Mouse (Mus musculus) gonadal fat pad, adult 2 months (tissue): ENCODE data around the gene Dennd2c. TPM values are rescaled to one million over a fixed set of nuclear protein-coding genes. Genes with fewer than 3 reads are reported as not detected.

Experiments
- DNase-seq: peaks from one replicate; pipeline ENCODE4 v3.0.0-alpha.2; 2012; ENCODE audit warnings: low read depth
- polyA plus RNA-seq: library from polyadenylated mRNA; depleted of rRNA; stranded (reverse); fragments of >200 nt; gene quantifications from 2 replicates; pipeline ENCODE4 v1.2.3, GENCODE M21; 2012; rRNA removed

The Dennd2c gene
- polyA plus RNA-seq, result 0.77 and 0.89 TPM in 2 replicates

DNA sequence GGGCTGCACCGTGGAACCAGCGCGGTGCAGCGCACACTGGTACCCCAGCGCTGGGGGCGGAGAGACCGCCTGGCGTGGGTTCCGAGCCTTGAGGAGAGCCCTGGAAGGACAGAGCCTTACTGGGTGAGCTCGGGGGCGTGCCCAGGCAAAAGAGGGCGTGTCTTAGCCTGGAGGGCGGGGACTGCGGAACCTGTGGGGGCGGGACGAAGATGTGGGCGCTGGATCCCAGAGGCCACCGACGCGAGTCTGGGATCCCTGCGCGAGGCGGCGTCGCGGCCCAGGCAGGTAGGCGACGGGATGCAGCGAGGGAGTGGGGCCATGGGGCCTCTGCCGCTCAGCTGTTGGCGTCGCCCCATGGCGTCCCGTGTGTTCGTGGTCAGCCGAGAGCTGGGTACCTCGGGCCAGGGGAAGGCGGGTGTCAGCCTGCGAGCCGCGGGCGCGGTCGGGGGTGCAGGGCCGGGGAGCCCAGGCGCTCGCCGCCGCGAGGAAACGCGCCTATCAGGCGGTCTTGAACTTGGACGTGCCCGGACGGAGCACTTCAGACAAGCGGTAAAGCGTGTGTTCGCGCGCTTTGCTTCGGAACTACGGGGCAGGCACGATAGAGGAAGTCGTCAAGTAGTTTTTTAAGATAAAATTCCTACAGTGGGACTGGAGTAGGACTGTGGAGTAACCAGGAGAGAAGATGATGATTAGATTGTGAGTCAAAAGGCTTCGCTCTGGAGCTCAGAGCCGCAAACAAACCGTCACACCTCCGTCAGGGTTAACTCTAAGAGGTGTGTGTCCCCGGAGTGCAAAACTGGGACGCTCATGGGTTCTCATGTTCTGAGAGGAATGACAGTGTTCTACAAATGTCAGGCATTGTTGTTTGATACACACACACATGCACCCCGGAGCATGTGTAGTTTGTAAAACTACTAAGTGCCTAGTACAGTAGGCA, at the start of gene Dennd2c:
TSS of gene Dennd2c (plus strand) at position 151 of the 937 bp plus-strand sequence.
- DNase-seq, result peak; percentile 51

DNA sequence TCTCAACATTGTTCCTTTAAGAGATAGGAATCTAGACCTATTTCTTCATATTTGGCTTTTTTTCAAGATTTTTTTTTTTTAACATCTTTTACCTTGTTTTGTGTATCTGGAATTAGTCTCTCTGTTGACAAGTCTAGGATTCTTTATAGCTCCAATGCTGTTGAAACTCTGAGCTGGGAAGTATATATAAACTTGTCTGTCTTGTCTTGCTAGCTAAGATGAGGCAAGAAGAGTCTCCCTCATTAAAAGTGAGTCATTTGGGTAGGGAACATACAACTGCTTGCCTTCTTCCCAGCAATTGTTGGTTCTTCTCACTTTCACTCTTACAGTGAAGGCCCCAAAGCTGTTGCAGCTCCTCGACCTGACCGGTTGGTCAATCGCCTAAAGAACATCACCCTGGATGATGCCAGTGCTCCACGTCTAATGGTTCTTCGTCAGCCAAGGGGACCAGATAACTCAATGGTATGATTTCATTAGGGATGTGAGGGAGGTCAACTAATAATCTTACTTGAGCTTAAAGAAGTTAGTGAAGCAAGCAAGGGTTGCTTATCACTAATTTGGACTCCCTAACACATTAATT, 46.3 kb upstream of the Dennd2c start:
- peak; percentile 76 for DNase-seq

DNA sequence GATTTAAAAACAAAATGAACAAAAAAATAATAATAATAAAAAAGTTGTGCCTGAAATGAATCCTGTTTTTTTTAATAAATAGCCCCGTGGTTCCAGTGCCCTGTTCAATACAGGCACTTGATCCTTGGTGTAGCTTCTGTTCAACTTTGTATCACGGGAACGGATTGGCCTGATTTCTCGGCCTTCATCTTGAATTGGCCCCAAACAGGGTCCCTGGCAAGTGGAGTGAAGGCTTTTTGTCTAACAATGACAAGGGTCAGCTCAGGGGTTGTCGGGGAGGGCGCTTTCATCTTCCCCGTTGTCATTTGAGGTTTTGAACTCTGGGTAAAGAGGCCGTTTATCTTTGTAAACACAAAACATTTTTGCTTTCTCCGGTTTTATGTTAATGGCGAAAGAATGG, 44.7 kb upstream of the Dennd2c start:
- DNase-seq, result no peak

DNA sequence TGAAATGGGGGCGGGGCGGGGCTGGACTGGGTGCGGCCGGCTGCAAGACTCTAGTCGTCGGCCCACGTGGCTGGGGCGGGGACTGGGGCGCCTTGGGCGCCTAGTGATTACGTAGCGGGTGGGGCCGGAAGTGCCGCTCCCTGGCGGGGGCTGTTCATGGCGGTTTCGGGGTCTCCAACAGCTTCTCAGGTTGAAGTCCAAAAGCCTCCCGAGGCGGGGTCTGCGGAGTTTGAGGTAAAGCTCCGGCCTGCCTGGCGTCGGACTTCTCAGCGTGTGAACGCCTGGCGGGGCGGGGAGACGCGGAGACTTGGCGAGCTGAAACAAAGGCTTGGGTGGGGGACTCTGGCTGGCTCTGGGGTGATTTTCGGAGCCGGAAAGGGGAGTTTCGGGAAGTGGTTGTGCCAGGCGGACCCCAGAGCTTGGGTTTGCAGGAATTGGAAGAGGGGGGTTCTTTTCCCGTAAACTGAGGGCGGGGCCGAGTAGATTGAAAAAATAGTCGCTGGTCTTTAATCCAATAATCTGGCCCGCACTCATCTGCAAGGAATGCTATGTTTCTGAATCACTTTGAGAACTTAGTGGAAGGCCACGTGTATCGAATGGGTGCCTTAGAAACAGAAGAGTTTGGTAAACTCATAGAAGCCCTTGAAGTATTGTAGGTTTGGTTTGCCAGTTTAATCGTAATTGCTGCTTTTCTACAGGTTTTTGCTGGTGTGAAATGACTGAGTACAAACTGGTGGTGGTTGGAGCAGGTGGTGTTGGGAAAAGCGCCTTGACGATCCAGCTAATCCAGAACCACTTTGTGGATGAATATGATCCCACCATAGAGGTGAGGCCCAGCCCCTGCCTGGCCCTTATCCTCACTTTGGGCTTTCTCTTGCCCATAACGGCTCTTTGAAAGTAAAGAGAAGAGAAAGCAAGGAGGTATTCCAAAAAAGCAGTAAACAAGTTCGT, 43.9 kb upstream of the Dennd2c start, which contains the start of gene Nras:
TSS of gene Nras (plus strand) at position 79 of the 951 bp plus-strand sequence.
- DNase-seq, result no peak

DNA sequence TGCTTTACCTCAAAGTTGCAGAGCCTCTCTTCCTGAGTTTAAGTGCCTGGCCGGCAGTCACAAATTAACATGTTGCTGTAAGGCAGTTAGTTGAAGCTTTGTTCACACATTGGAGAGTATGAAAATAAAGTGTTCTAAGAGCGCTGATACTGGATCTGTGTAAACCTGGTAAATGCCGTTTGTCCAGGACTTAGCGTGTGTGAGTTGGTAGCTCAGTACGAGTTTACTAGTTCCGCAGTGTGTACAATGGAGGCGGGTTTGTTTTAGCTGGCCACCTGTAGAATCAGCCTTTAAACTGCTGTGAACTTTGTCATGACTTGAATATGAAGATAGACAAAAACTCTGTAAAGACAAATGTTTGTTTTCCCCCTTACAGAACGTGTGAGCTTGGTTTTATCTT, 35.5 kb upstream of the Dennd2c start:
- no peak for DNase-seq

DNA sequence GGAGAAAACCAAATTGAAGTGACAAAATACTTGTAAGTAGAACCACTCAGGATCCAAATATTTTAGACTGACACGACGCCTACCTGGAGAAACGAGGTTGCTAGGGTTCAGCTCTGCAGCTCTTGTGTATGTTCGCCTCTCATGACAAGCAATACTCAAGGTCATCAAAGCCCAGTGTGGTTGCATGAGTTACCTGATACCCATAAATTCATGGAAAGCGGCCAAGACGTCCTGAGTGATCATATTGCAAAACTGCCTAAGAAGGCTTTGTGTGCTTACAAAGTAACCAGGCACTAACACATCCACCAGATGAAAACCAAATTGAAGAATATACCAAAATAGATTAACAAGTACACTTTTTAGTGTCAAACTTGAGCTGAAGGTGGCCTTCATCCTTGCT, 33.4 kb upstream of the Dennd2c start:
- no peak for DNase-seq

DNA sequence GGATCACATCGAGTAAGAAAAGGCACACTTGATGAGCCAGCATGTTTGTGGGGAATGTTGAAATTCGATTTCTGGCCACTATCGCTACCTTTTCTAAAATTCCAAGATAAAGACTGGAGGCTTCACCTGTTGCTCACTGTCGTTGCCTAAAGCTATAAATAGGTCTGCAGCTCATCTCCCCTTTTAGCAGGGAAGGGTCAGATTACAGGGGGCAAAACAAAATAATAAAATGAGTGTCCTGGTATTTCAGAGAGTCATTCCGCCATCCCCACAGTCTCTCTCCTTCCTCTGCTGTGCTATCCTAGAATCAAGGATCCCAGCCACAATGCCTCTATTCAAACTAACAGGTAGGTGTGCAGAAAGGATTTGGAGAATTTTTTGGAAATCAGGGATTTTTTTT, 28.6 kb upstream of the Dennd2c start, which contains the start of gene Ampd1:
TSS of gene Ampd1 (plus strand) at position 244 of the 400 bp plus-strand sequence.
- no peak for DNase-seq

DNA sequence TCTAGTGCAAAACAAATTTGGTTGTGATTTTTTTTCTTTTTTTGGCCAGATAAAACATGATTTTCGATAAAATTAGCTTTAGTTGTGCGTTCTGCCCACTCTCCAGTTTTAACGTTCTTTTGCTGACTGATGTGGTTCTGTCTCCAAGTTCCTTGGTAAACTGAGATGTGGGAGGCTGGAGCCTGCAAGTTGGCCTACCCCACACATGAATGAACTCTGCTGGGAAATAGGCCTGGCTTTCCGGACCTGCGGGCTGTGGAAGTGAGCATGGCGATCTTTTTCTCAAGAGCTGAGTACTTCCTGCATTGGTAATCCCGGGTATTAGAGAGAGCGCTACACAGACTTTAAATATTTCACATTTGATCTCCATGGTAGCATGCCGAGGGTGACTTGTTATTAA, 26.5 kb upstream of the Dennd2c start:
- no peak for DNase-seq

DNA sequence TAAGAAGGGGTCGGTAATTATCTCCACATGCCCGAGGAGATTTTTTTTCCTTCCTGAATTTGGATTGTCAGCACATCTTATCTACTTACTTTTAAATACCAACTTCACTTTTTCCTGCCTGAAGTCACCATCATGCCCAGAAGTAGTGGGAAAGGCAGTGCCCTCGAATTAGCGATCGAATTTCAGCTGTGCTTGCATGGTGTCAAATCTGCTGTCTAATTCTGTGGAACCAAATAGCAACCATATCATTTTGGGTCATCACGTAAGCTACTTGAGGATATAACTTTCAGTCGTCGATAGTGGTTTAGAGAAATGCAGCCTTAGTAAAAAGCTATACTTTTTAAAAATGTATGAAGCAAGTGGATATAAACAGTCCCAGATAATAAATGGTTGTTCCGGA, 25.9 kb upstream of the Dennd2c start:
- no peak for DNase-seq

DNA sequence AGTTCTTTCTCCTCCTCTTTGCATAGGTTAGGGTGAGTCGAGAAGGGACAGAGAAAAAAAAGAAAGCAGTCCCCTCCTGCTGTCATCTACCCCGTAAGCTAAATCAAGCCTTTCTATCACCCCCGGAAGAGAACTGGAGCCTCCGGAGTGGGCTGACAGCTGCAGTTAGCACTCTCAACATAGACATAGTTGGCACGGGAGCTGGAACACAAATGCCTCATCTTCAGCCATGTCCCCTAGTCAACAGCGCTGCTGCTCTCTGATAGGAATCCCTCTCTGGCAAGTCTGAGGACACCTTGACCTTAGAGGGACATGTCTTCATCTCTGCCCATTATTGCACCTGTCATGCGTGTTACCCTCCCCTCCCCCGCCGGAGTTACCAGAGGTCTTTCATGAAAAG, 23.1 kb upstream of the Dennd2c start:
- no peak for DNase-seq

DNA sequence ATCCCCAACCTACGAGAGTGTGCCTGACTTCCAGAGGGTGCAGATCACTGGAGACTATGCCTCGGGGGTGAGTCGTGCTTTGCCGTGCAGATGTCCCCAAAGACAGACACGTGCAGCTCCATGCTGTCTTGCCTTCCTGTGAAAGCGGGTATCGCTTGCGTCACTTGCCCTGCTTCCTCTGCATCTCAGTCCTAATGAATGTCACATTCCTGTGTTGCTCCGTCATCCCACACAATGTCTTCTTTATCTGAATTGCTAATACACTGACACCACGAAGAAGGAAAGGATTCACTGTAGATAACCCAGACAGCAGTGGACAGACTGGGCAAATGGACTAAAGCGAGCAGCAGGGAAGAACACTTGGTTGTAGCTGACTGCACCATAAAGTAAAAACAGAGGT, 21.4 kb upstream of the Dennd2c start:
- no peak for DNase-seq

DNA sequence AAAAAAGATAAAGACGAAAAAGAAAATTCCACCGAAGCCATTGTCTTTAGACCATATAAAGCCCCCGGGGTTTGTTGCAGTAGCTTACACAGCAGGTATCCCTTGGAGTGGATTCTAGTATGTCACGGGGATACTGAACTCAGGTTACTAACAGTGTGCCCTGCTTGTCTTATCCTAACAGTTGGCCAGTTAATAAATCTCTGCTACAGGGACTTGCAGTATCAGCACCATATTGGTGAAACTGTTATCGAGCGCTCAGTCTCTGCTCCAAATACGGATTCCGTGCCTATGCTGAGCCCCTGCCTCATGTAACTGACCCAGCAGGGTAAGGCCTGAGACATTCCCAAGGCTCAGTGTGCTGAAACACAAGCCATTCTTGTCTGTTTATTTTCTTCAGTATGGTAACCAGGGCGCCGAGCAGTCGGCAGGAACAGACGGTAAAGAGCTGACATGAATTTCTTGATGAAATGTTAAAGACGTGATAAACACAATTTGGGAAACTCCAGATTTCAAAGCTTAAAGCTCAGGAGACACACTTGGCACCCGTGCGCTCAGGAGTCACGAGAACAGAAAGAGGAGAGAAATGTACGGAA, 20.4 kb upstream of the Dennd2c start:
- DNase-seq, result no peak

DNA sequence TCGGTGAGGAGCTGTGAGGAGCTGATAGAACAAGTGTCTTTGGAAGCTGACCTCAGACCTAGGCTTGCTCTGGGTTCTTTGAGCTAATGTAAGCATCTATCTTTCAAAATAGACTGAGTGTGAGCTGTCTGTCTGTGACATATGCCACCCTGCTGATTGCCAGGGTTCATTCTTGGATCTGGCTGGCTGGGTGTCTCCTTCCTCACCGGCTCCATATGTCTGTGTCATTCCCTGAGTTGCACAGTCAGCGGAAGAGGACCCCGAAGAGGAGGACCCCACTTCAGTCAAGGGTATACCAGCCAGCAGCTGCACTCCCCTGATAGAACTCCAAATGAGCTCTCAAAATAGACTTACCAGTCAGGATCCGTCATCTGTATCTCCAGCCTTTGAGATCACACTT, 19.6 kb upstream of the Dennd2c start:
- DNase-seq, result no peak

DNA sequence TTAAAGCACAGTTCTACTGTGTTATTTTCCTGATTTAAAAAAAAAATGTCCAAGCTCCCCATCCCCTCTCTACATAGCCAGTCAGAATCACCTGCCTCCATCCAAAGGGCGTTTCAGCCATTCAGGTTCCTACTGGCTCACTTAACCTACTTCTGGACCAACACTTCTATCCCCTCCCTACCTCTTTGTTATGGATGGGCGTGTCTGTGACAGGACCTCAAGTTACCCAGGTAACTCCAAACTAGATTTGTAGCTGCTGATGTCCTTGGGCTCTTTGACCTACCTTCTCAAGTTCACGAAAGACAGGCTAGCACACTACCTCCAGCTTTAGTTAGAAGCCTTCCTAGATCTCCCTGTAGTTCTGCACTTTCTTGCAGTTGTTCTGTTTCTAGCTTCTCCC, 16.4 kb upstream of the Dennd2c start:
- no peak for DNase-seq

DNA sequence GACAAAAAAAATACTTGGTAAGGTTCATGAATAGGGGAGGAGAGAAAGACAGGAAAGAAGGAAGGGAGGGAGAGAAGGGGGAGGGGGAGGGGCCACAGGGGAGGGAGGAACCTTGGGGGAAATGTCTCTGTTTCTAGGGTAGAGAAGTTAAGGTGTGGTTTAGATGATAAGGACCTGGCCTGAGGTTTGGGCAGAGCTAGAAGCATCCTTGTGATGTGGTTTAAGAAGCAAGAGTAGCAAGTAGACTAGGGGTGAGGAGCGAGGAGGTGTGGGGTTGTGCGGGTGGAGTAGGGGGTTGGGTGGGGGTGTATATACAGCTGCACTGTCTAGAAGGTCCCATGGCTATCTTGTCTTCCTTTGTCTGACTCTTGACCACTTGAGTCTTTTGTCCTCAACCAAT, 10.7 kb upstream of the Dennd2c start:
- no peak for DNase-seq

DNA sequence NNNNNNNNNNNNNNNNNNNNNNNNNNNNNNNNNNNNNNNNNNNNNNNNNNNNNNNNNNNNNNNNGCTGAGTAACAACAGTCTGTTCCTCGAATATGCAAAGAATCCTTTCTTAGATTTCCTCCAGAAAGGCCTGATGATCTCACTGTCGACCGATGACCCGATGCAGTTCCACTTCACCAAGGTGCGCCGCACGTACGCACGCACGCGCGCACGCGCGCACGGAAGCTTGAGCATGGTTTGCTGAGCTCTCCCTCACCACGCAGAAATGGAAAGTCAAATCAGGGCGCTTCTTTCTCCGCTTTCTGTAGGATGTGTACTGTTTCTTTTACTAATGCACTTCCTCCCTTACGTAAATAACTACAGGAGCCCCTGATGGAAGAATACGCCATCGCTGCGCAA, 3.7 kb upstream of the Dennd2c start:
- no peak for DNase-seq

DNA sequence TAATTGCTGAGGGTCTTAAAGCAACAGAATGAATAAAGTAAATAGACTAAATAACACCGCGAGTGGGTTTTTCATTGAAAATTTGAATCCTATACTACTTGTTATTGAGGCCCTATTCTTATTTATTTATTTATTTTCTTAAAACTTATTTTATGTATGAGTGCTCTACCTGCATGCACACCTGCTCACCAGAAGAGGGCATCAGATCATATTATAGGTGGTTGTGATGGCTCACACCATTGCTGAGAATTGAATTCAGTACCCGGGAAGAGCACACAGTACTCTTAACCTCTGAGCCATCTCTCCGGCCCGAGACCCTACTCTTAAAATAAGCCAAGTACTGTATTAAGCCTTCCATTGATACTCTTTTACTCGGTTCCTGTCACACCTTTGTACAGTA, 2.7 kb upstream of the Dennd2c start:
- DNase-seq, result no peak

DNA sequence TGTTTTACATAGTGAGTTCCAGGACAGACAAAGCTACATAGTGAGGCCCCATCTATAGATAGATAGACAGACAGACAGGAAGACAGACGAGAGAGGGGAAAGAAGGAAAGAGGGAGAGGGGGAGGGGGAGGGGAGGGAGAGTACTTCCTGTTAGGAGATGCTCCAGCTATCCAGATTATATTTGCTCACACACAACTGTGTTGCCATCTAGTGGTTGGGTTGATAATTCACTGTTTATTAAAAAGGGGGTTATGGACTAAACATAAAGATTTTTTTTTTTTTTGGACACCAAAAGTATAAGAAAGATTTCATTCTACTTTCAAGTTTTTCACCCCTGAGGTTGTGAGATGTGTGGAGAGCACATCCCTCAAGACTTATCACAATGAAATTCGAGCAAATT, 1.7 kb upstream of the Dennd2c start:
- no peak for DNase-seq

DNA sequence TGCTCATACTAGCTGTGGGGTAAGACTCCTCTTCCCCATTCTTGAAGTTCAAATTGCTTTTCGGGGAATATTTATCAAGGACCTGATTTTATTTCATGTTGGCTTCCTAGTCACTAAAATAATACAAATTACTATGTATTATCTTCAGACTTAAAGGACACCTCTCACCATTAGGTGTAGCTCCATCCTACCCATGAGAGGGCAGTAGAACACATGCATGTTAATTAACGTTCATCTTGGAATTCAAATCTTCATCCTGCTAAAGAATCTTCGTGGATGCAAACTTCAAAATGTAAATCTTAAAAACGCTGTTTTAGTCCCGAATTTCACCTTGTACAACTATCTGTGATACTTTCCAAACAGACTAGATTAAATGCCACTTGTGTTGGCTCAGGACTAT, 1.2 kb upstream of the Dennd2c start:
- DNase-seq, result peak; percentile 16

DNA sequence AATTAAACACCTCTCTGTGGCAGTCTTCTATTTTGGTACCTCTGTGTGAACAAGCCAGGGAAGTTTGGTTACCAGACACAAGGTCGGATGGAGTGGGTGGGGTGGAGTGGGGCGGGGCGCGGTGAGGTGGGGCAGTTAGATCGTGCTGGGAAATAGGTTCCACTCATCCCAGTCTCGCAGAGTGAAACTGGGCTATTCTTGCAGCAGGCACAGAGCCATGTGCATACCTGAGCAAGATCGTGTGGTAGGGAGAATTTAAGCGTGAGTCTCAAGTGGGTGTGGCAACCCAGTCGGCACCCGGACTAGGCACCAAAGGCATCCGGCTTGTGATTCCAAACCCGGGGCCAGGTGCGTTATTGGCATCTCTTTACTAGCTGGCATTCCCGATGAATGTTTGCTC, 495 bp upstream of the Dennd2c start:
- DNase-seq, result no peak

DNA sequence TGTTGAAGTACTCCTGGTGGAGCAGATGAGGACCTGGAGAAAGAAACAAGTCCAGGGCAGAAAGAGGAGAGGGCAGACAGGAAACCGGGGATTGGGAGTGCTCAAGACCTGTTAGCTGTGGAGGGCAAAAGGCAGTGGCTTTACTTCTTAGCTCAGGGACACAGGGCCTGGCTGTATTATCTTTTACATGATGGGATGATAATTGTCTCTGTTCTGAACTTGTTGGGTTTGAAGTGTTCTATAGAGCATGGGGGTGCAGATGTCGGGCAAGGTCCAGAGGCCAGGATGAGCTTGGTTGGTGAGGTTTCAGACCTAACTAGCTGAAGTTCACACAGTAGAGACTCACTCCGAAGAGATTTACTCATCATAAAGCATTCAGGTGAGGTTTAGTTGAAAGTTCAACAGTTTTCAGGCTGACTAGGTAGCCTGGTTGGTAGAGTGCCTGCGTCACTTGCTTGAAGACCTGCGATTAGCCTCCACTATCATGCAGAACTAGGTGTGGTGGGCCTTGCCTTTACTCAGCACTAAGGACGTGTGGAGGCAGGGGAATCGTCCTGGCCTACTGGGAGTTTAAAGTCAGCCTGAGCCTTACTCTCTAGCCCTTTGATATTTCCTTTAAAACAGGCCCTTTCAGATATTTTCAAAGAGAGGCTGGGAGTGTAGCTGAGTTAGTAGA, 5.3 kb downstream of the Dennd2c start:
- no peak for DNase-seq
